Mouse (Mus musculus) intestine, postnatal 0 days (tissue): ENCODE measurements around the gene Elavl3. TPM values are rescaled to one million over a fixed set of nuclear protein-coding genes. Genes with fewer than 3 reads are reported as not detected.
A peak's percentile ranks its signal among the peaks of the same experiment; 100 is the strongest.

ENCODE experiments used
- ATAC-seq: fragments of 200-750 bp; cut with Nextera tagmentation; 2 replicates; pipeline ENCODE4 v1.8.0; 2017; ENCODE audit warnings: mild to moderate bottlenecking, moderate TSS enrichment, moderate library complexity
- H3K27ac ChIP-seq: fragments of 300-500 bp; sonication (generic); 2 replicates; pipeline ENCODE4 v1.5.1; 2014; ENCODE audit warnings: mild to moderate bottlenecking, low read depth, low read length, moderate library complexity
- H3K27me3 ChIP-seq: fragments of 300-500 bp; sonication (generic); replicated peaks from 2 replicates; pipeline ENCODE4 v1.6.1; 2014; ENCODE audit warnings: low read length, mixed read lengths; ENCODE audit not compliant: control insufficient read depth, insufficient read depth
- H3K36me3 ChIP-seq: fragments of 300-500 bp; sonication (generic); 2 replicates; pipeline ENCODE4 v1.6.1; 2014; ENCODE audit warnings: mild to moderate bottlenecking, moderate library complexity; ENCODE audit not compliant: control insufficient read depth, insufficient read depth
- H3K4me1 ChIP-seq: fragments of 300-500 bp; sonication (generic); replicated peaks from 2 replicates; pipeline ENCODE4 v1.6.1; 2014; ENCODE audit warnings: antibody characterized with exemption, low read length, mixed read lengths; ENCODE audit not compliant: control insufficient read depth, insufficient read depth
- H3K4me2 ChIP-seq: fragments of 300-500 bp; sonication (generic); replicated peaks from 2 replicates; pipeline ENCODE4 v1.6.1; 2014; ENCODE audit warnings: low read depth, mild to moderate bottlenecking, moderate library complexity
- H3K4me3 ChIP-seq: fragments of 300-500 bp; sonication (generic); 2 replicates; pipeline ENCODE4 v1.5.1; 2014; ENCODE audit warnings: low read depth, low read length
- H3K9ac ChIP-seq: fragments of 300-500 bp; sonication (generic); 2 replicates; pipeline ENCODE4 v1.6.1; 2014; ENCODE audit warnings: mild to moderate bottlenecking, low read depth, low read length
- H3K9me3 ChIP-seq: fragments of 300-500 bp; sonication (generic); 2 replicates; pipeline ENCODE4 v1.6.1; 2016; ENCODE audit warnings: mixed run types; ENCODE audit not compliant: control insufficient read depth
- CTCF ChIP-seq: sonication (generic); IDR thresholded peaks from 2 replicates; pipeline ENCODE4 v1.5.1; 2016; ENCODE audit warnings: low read depth, mild to moderate bottlenecking, control low read depth, antibody characterized with exemption, moderate library complexity
- WGBS: fragments of 180-500 bp; shearing (Covaris S2); extraction: QIAGEN DNeasy Blood & Tissue Kit; methylation state at CpG from one replicate; pipeline ENCODE4 v1.1.7; 2014; 5-methylcytosine and 5-hydroxymethylcytosine counted together
- polyA plus RNA-seq: library from polyadenylated mRNA; unstranded; fragments of >200 nt; fragmentation: Nextera tagmentation; extraction: Ambion mirVana; gene quantifications from 2 replicates; pipeline ENCODE4 v1.2.1, GENCODE M21; 2015

Elavl3 gene
- polyA plus RNA-seq: 0.78 and 0.99 TPM in 2 replicates

- Histone ChIP-seq H3K9me3 (no peaks in the 10 kb centered on the region), H3K27ac (no peak within 1 kb of the TSS), H3K4me2 (peak within 1 kb of the TSS; percentile 66), H3K4me1 (0 out of 2 replicates have a peak, but pooled peaks cover 7% of the 10 kb centered on the region), H3K4me3 (peak within 1 kb of the TSS; percentile 34), H3K9ac (no peak within 1 kb of the TSS; the same call in 1 of the 2 replicates), H3K36me3 (0 out of 2 replicates have a peak, but pooled peaks cover 2% of the 10 kb centered on the region), H3K27me3 (peaks cover 43% of the 10 kb centered on the region)
- no peak for TF ChIP-seq CTCF
- WGBS: 2% methylated on average over 19 of the region's 28 CpGs
- no peak for ATAC-seq
These were observed at the start of gene Elavl3 for GRCm38 (mm10) chr9:22051958-22052254. Gene Elavl3 (minus strand): TSS chr9:22052023.

DNA sequence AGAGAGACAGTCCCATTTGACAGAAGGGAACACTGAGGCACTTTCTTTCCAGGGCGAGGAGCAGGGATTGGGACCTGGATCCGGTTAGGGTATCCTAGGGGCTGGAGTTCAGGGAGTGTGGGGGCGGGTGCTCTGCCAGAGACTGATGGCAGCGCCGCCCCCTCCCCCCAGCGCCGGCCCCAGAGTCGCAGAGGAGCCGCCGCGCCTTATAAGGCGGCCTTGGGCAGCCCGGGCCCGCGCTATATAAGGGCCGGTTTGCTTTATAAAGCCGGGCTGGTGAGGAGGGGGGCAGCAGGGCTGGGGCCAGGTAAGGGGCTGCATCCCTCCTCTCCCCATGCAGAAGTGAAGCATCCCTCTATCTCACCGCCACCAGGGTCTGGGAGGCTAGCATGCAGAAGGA, 48.1 kb upstream of the Elavl3 start:
- H3K27me3 ChIP-seq: peaks cover 20% of the 10 kb centered on the region
- 3% methylated on average over 18 of the region's 18 CpGs for WGBS
- ATAC-seq: peak; percentile 11; the same call in 1 of the 2 replicates
- no peak overlapping the region for H3K27ac ChIP-seq
- H3K4me2 ChIP-seq: peak overlapping the region; percentile 17; the same call in 1 of the 2 replicates
- no peak overlapping the region for H3K9ac ChIP-seq
- TF ChIP-seq CTCF: no peak
- H3K9me3 ChIP-seq: no peaks in the 10 kb centered on the region
- H3K4me1 ChIP-seq: no peaks in the 10 kb centered on the region
- no peaks in the 10 kb centered on the region for H3K36me3 ChIP-seq
- peak overlapping the region; percentile 7; the same call in 1 of the 2 replicates for H3K4me3 ChIP-seq

- ATAC-seq: no peak
- Histone ChIP-seq H3K4me2 (peak within 1 kb of the TSS; percentile 31), H3K4me1 (no peaks in the 10 kb centered on the region), H3K9me3 (no peaks in the 10 kb centered on the region), H3K27ac (no peak within 1 kb of the TSS), H3K36me3 (no peaks in the 10 kb centered on the region), H3K4me3 (peak within 1 kb of the TSS; percentile 7), H3K9ac (peak within 1 kb of the TSS; percentile 23; the same call in 1 of the 2 replicates), H3K27me3 (peaks cover 20% of the 10 kb centered on the region)
- no peak for TF ChIP-seq CTCF
- 5% methylated on average over 14 of the region's 14 CpGs for WGBS
These were observed 47.3 kb upstream of the Elavl3 start, which contains the start of gene Cnn1 for GRCm38 (mm10) chr9:22098993-22099696. Gene Cnn1 (plus strand): TSS chr9:22099216.

DNA sequence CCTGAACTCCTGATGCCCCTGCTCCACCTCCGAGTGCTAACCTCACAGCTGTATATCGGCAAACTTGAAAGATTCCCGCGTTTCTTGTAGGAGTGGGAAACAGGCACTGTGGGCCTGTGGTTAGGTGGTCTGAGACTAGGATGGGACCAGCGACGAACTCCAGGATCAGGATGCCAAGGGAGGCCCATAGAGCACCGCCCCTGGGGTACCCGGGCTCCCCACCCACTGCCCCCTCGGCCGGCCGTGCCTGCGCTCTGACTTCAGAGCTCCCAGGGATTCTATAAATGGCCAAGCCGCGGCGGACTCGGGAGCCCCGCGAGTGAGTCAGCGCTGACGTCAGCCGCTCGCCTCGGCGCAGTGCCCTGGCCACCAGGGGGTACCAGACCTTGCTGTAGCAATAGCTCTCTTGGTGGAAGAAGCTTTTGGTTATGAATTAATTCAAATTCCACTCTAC, 44.1 kb upstream of the Elavl3 start:
- 1% methylated on average over 24 of the region's 24 CpGs for WGBS
- no peaks in the 10 kb centered on the region for H3K36me3 ChIP-seq
- peak; percentile 65 for ATAC-seq
- H3K4me1 ChIP-seq: no peaks in the 10 kb centered on the region
- H3K9ac ChIP-seq: peak overlapping the region; percentile 27; the same call in 1 of the 2 replicates
- H3K27me3 ChIP-seq: peaks cover 23% of the 10 kb centered on the region
- H3K27ac ChIP-seq: no peak overlapping the region
- peak; percentile 86 for TF ChIP-seq CTCF
- H3K4me3 ChIP-seq: peak overlapping the region; percentile 26
- peak overlapping the region; percentile 64 for H3K4me2 ChIP-seq
- no peaks in the 10 kb centered on the region for H3K9me3 ChIP-seq

- no peaks in the 10 kb centered on the region for H3K9me3 ChIP-seq
- H3K4me2 ChIP-seq: no peak overlapping the region
- no peak overlapping the region for H3K4me3 ChIP-seq
- no peak overlapping the region for H3K9ac ChIP-seq
- ATAC-seq: no peak
- no peaks in the 10 kb centered on the region for H3K36me3 ChIP-seq
- H3K4me1 ChIP-seq: no peaks in the 10 kb centered on the region
- H3K27me3 ChIP-seq: 0 out of 2 replicates have a peak, but pooled peaks cover 3% of the 10 kb centered on the region
- TF ChIP-seq CTCF: no peak
- WGBS: 79% methylated on average over 6 of the region's 6 CpGs
- H3K27ac ChIP-seq: no peak overlapping the region
These were observed 40.9 kb upstream of the Elavl3 start for GRCm38 (mm10) chr9:22092746-22093145.

DNA sequence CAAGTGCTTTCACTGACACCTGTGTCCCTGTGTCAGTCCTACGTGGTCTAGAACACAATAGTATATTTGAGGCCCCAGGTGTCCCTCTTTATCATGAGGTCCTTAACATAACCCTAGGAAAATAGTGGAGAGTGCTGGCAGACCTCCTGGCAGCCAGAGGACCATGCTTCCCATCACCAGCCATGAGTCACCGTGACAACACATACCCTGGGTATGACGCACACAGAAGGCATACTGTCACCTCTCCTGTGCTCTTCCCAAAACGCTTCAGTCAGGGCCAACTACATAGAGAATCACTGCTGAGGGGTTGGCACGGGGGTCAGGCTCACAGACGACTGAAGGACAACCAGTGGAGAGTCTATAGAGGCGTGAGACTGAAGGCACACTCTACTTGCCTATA, 38.2 kb upstream of the Elavl3 start:
- 82% methylated on average over 7 of the region's 7 CpGs for WGBS
- TF ChIP-seq CTCF: no peak
- H3K9ac ChIP-seq: no peak overlapping the region
- no peaks in the 10 kb centered on the region for H3K4me1 ChIP-seq
- H3K4me3 ChIP-seq: no peak overlapping the region
- 0 out of 2 replicates have a peak, but pooled peaks cover 3% of the 10 kb centered on the region for H3K27me3 ChIP-seq
- no peak overlapping the region for H3K4me2 ChIP-seq
- no peaks in the 10 kb centered on the region for H3K9me3 ChIP-seq
- H3K27ac ChIP-seq: no peak overlapping the region
- no peak for ATAC-seq
- H3K36me3 ChIP-seq: no peaks in the 10 kb centered on the region
